Mouse (Mus musculus) stomach, postnatal 0 days (tissue): ENCODE measurements around the gene Psen2. TPM values are rescaled to one million over a fixed set of nuclear protein-coding genes. Genes with fewer than 3 reads are reported as not detected.

Source experiments
- ATAC-seq: fragments of 200-750 bp; cut with Nextera tagmentation; 2 replicates; pipeline ENCODE4 v1.8.0; 2017; ENCODE audit not compliant: low FRiP score, low TSS enrichment
- DNase-seq: peaks from one replicate; pipeline ENCODE4 v3.0.0-alpha.2; 2016; ENCODE audit warnings: low spot score
- H3K27ac ChIP-seq: fragments of 300-500 bp; sonication (generic); replicated peaks from 2 replicates; pipeline ENCODE4 v1.5.1; 2014; ENCODE audit warnings: mild to moderate bottlenecking, control low read depth
- H3K27me3 ChIP-seq: fragments of 300-500 bp; sonication (generic); 2 replicates; pipeline ENCODE4 v1.6.1; 2014; ENCODE audit warnings: low read length; ENCODE audit not compliant: control insufficient read depth, insufficient read depth
- H3K36me3 ChIP-seq: fragments of 300-500 bp; sonication (generic); 2 replicates; pipeline ENCODE4 v1.6.1; 2014; ENCODE audit warnings: low read length, mixed read lengths; ENCODE audit not compliant: control insufficient read depth, insufficient read depth
- H3K4me1 ChIP-seq: fragments of 300-500 bp; sonication (generic); replicated peaks from 2 replicates; pipeline ENCODE4 v1.6.1; 2014; ENCODE audit warnings: antibody characterized with exemption; ENCODE audit not compliant: control insufficient read depth, insufficient read depth
- H3K4me2 ChIP-seq: fragments of 300-500 bp; sonication (generic); replicated peaks from 2 replicates; pipeline ENCODE4 v1.6.1; 2014; ENCODE audit warnings: low read depth, mild to moderate bottlenecking, control low read depth, moderate library complexity
- H3K4me3 ChIP-seq: fragments of 300-500 bp; sonication (generic); 2 replicates; pipeline ENCODE4 v1.5.1; 2014; ENCODE audit warnings: low read depth, low read length, control low read depth
- H3K9ac ChIP-seq: fragments of 300-500 bp; sonication (generic); 2 replicates; pipeline ENCODE4 v1.6.1; 2014; ENCODE audit warnings: mild to moderate bottlenecking, low read length, control low read depth, mixed read lengths
- H3K9me3 ChIP-seq: fragments of 300-500 bp; sonication (generic); 2 replicates; pipeline ENCODE4 v1.6.1; 2016; ENCODE audit warnings: low read length; ENCODE audit not compliant: control insufficient read depth
- CTCF ChIP-seq: IDR thresholded peaks from 2 replicates; pipeline ENCODE4 v1.5.1; 2016; ENCODE audit warnings: antibody characterized with exemption, low read depth, mild to moderate bottlenecking, moderate library complexity
- EP300 ChIP-seq: optimal IDR thresholded peaks from 2 replicates; pipeline ENCODE3; 2016; ENCODE audit warnings: antibody characterized with exemption
- WGBS: fragments of 180-500 bp; shearing (Covaris S2); extraction: QIAGEN DNeasy Blood & Tissue Kit; methylation state at CpG from one replicate; pipeline ENCODE4 v1.1.7; 2014; 5-methylcytosine and 5-hydroxymethylcytosine counted together
- polyA plus RNA-seq: library from polyadenylated mRNA; unstranded; fragments of >200 nt; fragmentation: Nextera tagmentation; extraction: Ambion mirVana; gene quantifications from 2 replicates; pipeline ENCODE4 v1.2.1, GENCODE M21; 2015

The Psen2 gene
- polyA plus RNA-seq, 1 experiment from 2014 or later, result 14.3 TPM

DNA sequence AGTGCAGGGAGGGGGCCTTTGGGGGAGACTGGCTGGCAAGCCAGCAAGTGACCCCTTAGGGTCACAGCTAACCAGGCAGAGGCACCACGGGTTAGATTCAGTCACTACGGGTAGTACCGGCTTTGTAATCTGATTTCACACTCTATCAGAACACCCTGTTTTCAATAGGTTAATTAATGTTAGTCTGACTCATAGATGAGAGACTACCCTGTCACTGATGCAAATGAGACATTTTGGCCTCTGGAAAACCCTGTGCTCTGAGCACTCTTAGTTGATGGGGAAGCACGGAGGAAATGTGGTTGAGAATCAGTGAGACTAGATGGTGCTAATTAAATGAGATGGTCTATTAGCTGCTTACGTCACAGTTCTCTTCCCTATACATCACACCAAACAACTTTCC, 40.4 kb upstream of the Psen2 start:
- Histone ChIP-seq H3K4me1 (no peaks in the 10 kb centered on the region), H3K36me3 (no peaks in the 10 kb centered on the region), H3K27ac (peak overlapping the region; percentile 40), H3K9ac (no peak overlapping the region), H3K27me3 (no peaks in the 10 kb centered on the region), H3K4me2 (no peak overlapping the region), H3K4me3 (no peak overlapping the region), H3K9me3 (no peaks in the 10 kb centered on the region)
- ATAC-seq, result no peak
- WGBS, result 69% methylated on average over 5 of the region's 5 CpGs
- no peak for TF ChIP-seq CTCF
- no peak for TF ChIP-seq EP300
- DNase-seq, result no peak

DNA sequence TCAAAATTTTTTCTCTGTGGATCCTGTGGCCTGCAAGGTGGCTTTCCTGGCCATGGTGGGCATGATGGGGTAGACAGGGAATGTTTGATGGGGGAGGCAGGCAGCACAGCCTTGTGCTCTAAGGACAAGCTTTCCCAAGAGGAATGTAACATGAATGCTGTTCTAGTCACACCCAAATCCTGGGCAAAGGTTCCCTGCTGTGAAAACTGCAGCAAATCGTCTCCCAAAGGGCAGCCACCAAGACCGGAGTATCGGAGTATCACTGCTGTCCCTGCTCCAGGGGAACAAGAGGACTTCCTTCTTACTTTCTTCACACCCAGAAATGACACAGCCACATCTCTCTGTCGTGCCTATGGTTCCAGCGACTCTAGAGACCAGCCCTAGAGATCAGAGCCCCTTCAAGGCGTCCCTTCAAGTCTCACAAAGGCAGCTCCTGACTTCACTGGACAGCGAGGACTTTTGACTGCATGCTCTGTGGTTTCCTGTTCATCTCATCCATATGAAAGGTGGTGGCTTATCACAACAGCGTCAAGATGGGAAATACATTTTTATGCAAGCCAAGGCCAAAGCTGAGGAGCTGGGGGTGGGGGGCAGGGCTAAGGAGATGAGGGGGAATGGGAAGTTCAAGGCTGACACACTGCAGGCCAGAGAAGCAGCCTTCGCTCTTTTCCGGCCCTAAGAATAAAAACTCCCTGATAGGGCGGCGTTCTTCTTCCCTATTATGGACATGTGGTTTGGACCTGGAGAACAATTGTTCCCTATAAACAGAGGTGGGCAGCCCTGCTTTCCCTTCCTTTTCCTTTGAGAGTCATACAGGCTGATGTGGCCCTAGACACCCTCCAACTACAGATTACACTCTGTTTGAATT, 39.2 kb upstream of the Psen2 start:
- 46% methylated on average over 12 of the region's 12 CpGs for WGBS
- Histone ChIP-seq H3K4me3 (no peak overlapping the region), H3K27ac (peak overlapping the region; percentile 63; the same call in 1 of the 2 replicates), H3K36me3 (no peaks in the 10 kb centered on the region), H3K9me3 (no peaks in the 10 kb centered on the region), H3K4me2 (no peak overlapping the region), H3K4me1 (no peaks in the 10 kb centered on the region), H3K9ac (no peak overlapping the region), H3K27me3 (no peaks in the 10 kb centered on the region)
- TF ChIP-seq CTCF, result no peak
- TF ChIP-seq EP300, result no peak
- DNase-seq, result no peak
- ATAC-seq, result peak; percentile 18; the same call in 1 of the 2 replicates

DNA sequence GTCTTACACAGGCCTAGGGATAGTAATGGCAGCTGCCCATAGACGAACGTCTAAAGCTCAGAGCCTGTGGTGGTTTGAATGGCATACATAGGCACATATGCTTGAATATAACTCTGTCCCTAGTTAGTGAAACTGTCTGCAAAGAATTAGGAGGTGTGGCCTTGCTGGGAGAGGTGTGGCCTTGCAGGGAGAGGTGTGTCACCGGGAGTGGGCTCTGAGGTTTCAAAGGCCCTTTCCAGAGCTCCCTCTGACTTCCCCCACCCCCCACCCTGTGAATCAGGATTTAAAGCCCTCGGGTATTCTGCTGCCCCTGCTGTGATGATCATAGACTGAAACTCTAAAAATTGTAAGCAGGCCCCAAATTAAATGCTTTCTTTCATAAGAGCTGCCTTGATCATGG, 37.8 kb upstream of the Psen2 start:
- H3K9me3 ChIP-seq, result no peaks in the 10 kb centered on the region
- no peaks in the 10 kb centered on the region for H3K4me1 ChIP-seq
- no peak for TF ChIP-seq CTCF
- no peak for TF ChIP-seq EP300
- H3K27ac ChIP-seq, result no peak overlapping the region
- H3K4me2 ChIP-seq, result no peak overlapping the region
- WGBS, result 50% methylated on average over 4 of the region's 4 CpGs
- ATAC-seq (peak; percentile 39; the same call in 1 of the 2 replicates), DNase-seq (no peak)
- H3K27me3 ChIP-seq, result no peaks in the 10 kb centered on the region
- no peak overlapping the region for H3K9ac ChIP-seq
- no peaks in the 10 kb centered on the region for H3K36me3 ChIP-seq
- H3K4me3 ChIP-seq, result no peak overlapping the region

DNA sequence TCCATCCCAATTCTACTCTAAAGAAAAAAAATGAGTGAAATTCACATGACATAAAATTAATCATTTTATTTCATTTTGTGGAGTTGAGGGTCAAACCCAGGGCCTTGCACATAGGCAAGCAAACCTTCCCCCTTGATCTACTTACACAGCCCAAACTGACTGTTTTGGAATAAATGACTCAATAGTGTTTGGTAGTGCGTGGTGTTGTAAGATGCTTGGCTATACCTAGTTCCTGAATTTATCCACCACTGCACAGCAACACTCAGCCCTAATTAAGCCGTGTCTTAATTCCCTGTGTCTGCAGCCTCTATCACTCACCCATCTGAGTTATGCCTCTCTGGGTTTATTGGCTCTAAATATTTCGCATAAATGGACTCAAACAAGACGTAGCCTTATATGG, 37.1 kb upstream of the Psen2 start:
- H3K4me1 ChIP-seq, result no peaks in the 10 kb centered on the region
- ATAC-seq, result no peak
- 83% methylated on average over 4 of the region's 4 CpGs for WGBS

DNA sequence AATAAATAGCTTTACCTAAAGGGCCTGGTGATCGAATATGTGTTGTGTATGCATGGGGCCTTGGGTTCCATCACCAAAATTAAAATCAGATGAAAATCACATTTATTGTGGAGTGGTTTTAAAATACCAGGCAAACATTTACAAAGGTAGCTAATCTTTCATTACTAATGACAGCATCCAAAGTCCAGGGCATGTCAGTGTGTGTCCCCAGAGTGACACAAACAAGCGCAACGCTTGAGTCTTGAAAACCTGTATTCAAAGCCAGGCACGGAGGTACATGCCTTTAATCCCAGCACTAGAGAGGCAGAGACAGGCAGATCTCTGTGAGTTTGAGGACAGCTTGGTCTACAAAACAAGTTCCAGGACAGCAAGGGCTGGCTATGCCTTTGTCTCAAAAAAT, 36.5 kb upstream of the Psen2 start:
- H3K4me3 ChIP-seq, result no peak overlapping the region
- no peak for ATAC-seq
- H3K36me3 ChIP-seq, result no peaks in the 10 kb centered on the region
- TF ChIP-seq EP300, result no peak
- TF ChIP-seq CTCF, result no peak
- no peak overlapping the region for H3K4me2 ChIP-seq
- DNase-seq, result no peak
- H3K27me3 ChIP-seq, result no peaks in the 10 kb centered on the region
- no peaks in the 10 kb centered on the region for H3K9me3 ChIP-seq
- WGBS, result 71% methylated on average over 4 of the region's 4 CpGs
- H3K9ac ChIP-seq, result no peak overlapping the region
- H3K27ac ChIP-seq, result no peak overlapping the region
- no peaks in the 10 kb centered on the region for H3K4me1 ChIP-seq

More for the DNA sequence above, 37.1 kb upstream of the Psen2 start:
- H3K36me3 ChIP-seq, result no peaks in the 10 kb centered on the region
- TF ChIP-seq EP300 (no peak), CTCF (no peak)
- DNase-seq, result no peak
- H3K9ac ChIP-seq, result no peak overlapping the region
- H3K4me3 ChIP-seq, result no peak overlapping the region
- H3K9me3 ChIP-seq, result no peaks in the 10 kb centered on the region
- no peak overlapping the region for H3K27ac ChIP-seq
- H3K27me3 ChIP-seq, result no peaks in the 10 kb centered on the region
- no peak overlapping the region for H3K4me2 ChIP-seq

DNA sequence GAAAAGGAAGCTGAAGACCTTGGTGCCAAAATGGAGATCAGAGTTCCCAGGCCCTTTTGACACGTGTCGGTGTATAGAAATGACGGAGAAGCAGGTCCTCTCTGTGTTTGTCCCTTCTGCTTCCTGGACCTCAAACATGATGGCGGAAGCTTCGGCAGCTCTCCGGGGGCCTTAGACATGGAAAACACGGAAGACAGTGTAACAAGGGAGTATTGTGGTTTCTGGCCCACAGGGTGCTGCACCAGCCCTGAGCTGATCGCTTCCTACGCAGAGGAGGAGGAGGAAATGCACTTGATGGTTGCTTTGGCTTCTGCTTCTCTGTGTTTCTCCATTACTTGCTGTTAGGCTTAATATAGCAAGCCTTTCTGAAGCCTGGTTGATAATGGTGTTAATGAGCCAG, 32.9 kb upstream of the Psen2 start:
- H3K27me3 ChIP-seq, result no peaks in the 10 kb centered on the region
- H3K4me2 ChIP-seq, result no peak overlapping the region
- H3K4me3 ChIP-seq, result no peak overlapping the region
- no peak overlapping the region for H3K9ac ChIP-seq
- no peaks in the 10 kb centered on the region for H3K36me3 ChIP-seq
- no peaks in the 10 kb centered on the region for H3K4me1 ChIP-seq
- DNase-seq (no peak), ATAC-seq (no peak)
- no peak for TF ChIP-seq EP300
- TF ChIP-seq CTCF, result no peak
- WGBS, result 80% methylated on average over 9 of the region's 9 CpGs
- H3K9me3 ChIP-seq, result no peaks in the 10 kb centered on the region
- no peak overlapping the region for H3K27ac ChIP-seq
